Mouse (Mus musculus) cerebellum, adult 2 months (tissue): ENCODE results near the gene 1700069L16Rik.

Experiments
- CTCF ChIP-seq: fragments of 200-500 bp; IDR thresholded peaks from 2 replicates; pipeline ENCODE4 v1.5.1; 2011; ENCODE audit warnings: low read depth, mild to moderate bottlenecking, control low read depth, low read length, moderate library complexity, borderline replicate concordance; ENCODE audit not compliant: insufficient read depth
- POLR2A ChIP-seq: fragments of 200-500 bp; IDR thresholded peaks from 2 replicates; pipeline ENCODE4 v1.6.1; 2011; ENCODE audit warnings: low read length, control low read depth, borderline replicate concordance; ENCODE audit not compliant: insufficient read depth

- TF ChIP-seq CTCF (peak; percentile 36; the same call in 1 of the 2 replicates), POLR2A (no peak)
Observed at GRCm38 (mm10) chr5:113747629-113748028, 23.1 kb upstream of the 1700069L16Rik start.
